Mouse (Mus musculus): Measurements from ENCODE around the gene Adprhl1.

DNA sequence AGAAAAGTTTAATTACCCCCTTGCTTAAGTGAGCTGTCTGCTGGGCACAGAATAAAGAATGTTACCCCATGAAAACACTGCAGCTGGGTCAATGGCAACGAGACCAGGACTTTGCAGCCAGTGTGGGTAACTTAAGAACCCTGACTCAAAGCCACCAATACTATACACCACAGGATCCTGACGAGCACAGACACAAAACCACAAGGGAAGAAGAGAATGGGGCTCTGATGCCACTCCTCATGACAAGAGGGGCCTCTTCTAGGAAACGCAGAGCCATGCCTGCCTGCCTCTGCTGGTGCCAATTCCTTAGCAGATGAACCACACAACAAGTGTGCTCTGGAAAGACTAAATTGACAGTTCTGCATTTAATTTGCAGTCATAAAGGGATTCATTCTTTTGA lies 9.4 kb upstream of the Adprhl1 start:
- TF ChIP-seq CTCF (IDR thresholded peaks at IDR 0.05; ENCODE audit: borderline replicate concordance, extremely low read depth, insufficient read depth, insufficient read length) = no peak
- TF ChIP-seq POLR2A (IDR thresholded peaks at IDR 0.05; ENCODE audit: borderline replicate concordance, extremely low read depth, insufficient read depth, insufficient read length, poor library complexity, severe bottlenecking) = no peak
